Mouse (Mus musculus) stomach, postnatal 0 days (tissue): ENCODE measurements around the gene Anapc7.

Experiments used
- CTCF ChIP-seq: IDR thresholded peaks from 2 replicates; pipeline ENCODE4 v1.5.1; 2016; ENCODE audit warnings: antibody characterized with exemption, low read depth, mild to moderate bottlenecking, moderate library complexity
- EP300 ChIP-seq: optimal IDR thresholded peaks from 2 replicates; pipeline ENCODE3; 2016; ENCODE audit warnings: antibody characterized with exemption

GRCm38 (mm10) chr5:122494449-122494848, 73.0 kb downstream of the Anapc7 start:
- TF ChIP-seq CTCF: no peak
- no peak for TF ChIP-seq EP300
